Mouse (Mus musculus) thymus, postnatal 36 days (tissue): Measurements from ENCODE around the gene Trpc7.

Experiments used
- DNase-seq, 2 experiments: peaks; one replicate each; pipeline ENCODE4 v3.0.0; 2022; ENCODE audit warnings: mixed read lengths in 2 of 2

Gene Trpc7

GRCm38 (mm10) chr13:56895893-56896292, at the start of gene Trpc7:
Gene Trpc7, minus strand, starts transcription at chr13:56895993.
- no peak for DNase-seq

GRCm38 (mm10) chr13:56939261-56939660, 43.5 kb upstream of the Trpc7 start:
- no peak for DNase-seq

GRCm38 (mm10) chr13:56933832-56934510, 38.2 kb upstream of the Trpc7 start:
- DNase-seq, result no peak

GRCm38 (mm10) chr13:56930421-56930820, 34.6 kb upstream of the Trpc7 start:
- DNase-seq, result no peak

- no peak for DNase-seq
These were observed 27.2 kb upstream of the Trpc7 start for GRCm38 (mm10) chr13:56922976-56923375.

GRCm38 (mm10) chr13:56921251-56921650, 25.5 kb upstream of the Trpc7 start:
- no peak for DNase-seq

- no peak for DNase-seq
These were observed 18.9 kb upstream of the Trpc7 start for GRCm38 (mm10) chr13:56914721-56915120.

GRCm38 (mm10) chr13:56911093-56911492, 15.3 kb upstream of the Trpc7 start:
- DNase-seq, result no peak

- no peak for DNase-seq
These were observed 407 bp downstream of the Trpc7 start for GRCm38 (mm10) chr13:56895386-56895785.

- no peak for DNase-seq
These were observed 1.2 kb downstream of the Trpc7 start for GRCm38 (mm10) chr13:56894543-56894942.

GRCm38 (mm10) chr13:56889888-56890287, 5.9 kb downstream of the Trpc7 start:
- no peak for DNase-seq

GRCm38 (mm10) chr13:56882931-56883330, 12.9 kb downstream of the Trpc7 start:
- no peak for DNase-seq

- no peak for DNase-seq
These were observed 31.2 kb downstream of the Trpc7 start for GRCm38 (mm10) chr13:56864567-56864966.

- no peak for DNase-seq
These were observed 33.8 kb downstream of the Trpc7 start for GRCm38 (mm10) chr13:56862011-56862410.

- DNase-seq, result no peak
These were observed 41.3 kb downstream of the Trpc7 start for GRCm38 (mm10) chr13:56854506-56854905.

GRCm38 (mm10) chr13:56853436-56853835, 42.4 kb downstream of the Trpc7 start:
- DNase-seq, result no peak

GRCm38 (mm10) chr13:56845866-56846265, 49.9 kb downstream of the Trpc7 start:
- DNase-seq, result no peak

GRCm38 (mm10) chr13:56815471-56815870, 80.3 kb downstream of the Trpc7 start:
- no peak for DNase-seq

GRCm38 (mm10) chr13:56806776-56807490, 88.9 kb downstream of the Trpc7 start:
- DNase-seq, result peak; percentile 70 to 78

GRCm38 (mm10) chr13:56805131-56805530, 90.7 kb downstream of the Trpc7 start:
- no peak for DNase-seq

GRCm38 (mm10) chr13:56797459-56797858, 98.3 kb downstream of the Trpc7 start:
- no peak for DNase-seq

GRCm38 (mm10) chr13:56795501-56795900, 100.3 kb downstream of the Trpc7 start:
- DNase-seq, result no peak

GRCm38 (mm10) chr13:56794441-56794840, 101.4 kb downstream of the Trpc7 start:
- DNase-seq, result no peak

GRCm38 (mm10) chr13:56792844-56793243, 102.9 kb downstream of the Trpc7 start:
- no peak for DNase-seq
